Mouse (Mus musculus): ENCODE measurements around the gene Gm20822. TPM values are rescaled to one million over a fixed set of nuclear protein-coding genes. Genes with fewer than 3 reads are reported as not detected.
"Not testable (repeated sequence)": the region's sequence is repeated elsewhere in the genome, so short reads cannot be mapped to it uniquely, and the experiment has no call there.

The Gm20822 gene
- not detected in 2 replicates for polyA plus RNA-seq (2012; rRNA removed)

DNA sequence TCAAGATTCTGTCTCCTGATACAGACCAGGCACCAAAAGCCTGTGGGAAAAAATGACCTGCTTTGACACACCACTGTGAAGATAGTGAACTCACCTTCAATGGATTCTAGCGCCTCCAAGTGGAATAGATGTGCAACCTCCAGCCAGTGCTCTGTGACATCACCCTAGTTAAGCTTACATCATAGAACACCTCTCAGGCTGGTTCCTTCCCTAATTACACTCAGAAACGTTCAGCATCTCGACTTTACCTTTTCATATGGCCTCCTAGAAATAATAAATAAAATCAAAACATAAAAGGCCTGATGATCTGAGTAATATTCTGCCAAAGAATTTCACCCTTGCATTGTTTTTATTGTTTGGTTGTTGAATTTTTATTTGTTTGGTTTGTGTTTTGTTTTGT is at the start of gene Gm20822:
Gene Gm20822 (minus strand): TSS at position 101 of the 400 bp plus-strand sequence.
- H3K4me1 ChIP-seq (ENCODE audit: control insufficient read depth, insufficient read depth, low read length); H3K27ac ChIP-seq (ENCODE audit: insufficient read depth, low read depth, low read length); H3K4me3 ChIP-seq (ENCODE audit: insufficient read depth, low read depth, low read length); H3K27me3 ChIP-seq (replicated peaks; ENCODE audit: control insufficient read depth, insufficient read depth, low read length); H3K36me3 ChIP-seq (ENCODE audit: control insufficient read depth, insufficient read depth, low read length); DNase-seq: not testable (repeated sequence)
- WGBS, result no CpG with 5 or more reads among the region's 3 CpGs
